Mouse (Mus musculus) right cerebral cortex, postnatal 10 days (tissue): ENCODE results near the gene Fkbp4.
"Not testable (repeated sequence)": the region's sequence is repeated elsewhere in the genome, so short reads cannot be mapped to it uniquely, and the experiment has no call there.

Experiments
- DNase-seq, 2 experiments: peaks; one replicate each; pipeline ENCODE4 v3.0.0; 2021; ENCODE audit warnings: low spot score in 2 of 2

The Fkbp4 gene

GRCm38 (mm10) chr6:128397574-128398261 is 40.8 kb downstream of the Fkbp4 start:
- no peak for DNase-seq

GRCm38 (mm10) chr6:128390683-128391082 is 47.8 kb downstream of the Fkbp4 start:
- no peak for DNase-seq

DNA sequence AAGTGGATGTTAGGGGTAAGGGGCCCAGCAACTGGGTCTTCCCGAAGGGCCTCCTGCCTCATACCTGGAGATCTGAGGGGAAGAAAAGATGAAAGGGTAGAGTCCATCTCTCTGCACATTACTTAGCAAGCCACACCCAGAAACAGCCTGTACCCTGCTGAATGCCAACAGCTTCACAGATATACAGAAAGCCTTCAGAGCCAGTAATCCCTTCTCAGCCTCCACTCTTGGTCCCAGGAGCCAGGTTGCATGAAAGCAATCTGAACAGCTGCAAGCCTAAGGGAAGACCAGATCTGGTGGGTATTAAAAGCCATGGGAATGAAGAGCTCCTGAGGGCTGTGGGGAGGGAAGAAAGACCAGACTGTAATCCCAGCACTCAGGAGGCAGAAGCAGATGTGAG is 49.3 kb downstream of the Fkbp4 start:
- DNase-seq: no peak

GRCm38 (mm10) chr6:128385026-128385425 is 53.5 kb downstream of the Fkbp4 start:
- DNase-seq: no peak

GRCm38 (mm10) chr6:128383752-128384151 is 54.7 kb downstream of the Fkbp4 start:
- DNase-seq: no peak

- no peak for DNase-seq
Measured at GRCm38 (mm10) chr6:128381254-128381653, 57.2 kb downstream of the Fkbp4 start.

- DNase-seq: not testable (repeated sequence)
Measured at GRCm38 (mm10) chr6:128380594-128381167, 57.8 kb downstream of the Fkbp4 start.
